Mouse (Mus musculus) bone marrow, adult 2 months (tissue): ENCODE measurements at regions not wholly inside any gene's neighbourhood (a gene's known extent, or its start where the extent isn't known, plus 50 kb on each side); places are given as distances from the start of the nearest gene placed in this dataset.

Source experiments
- CTCF ChIP-seq: fragments of 200-500 bp; IDR thresholded peaks from 2 replicates; pipeline ENCODE4 v1.5.1; 2011; ENCODE audit warnings: low read length, control low read depth; ENCODE audit not compliant: control insufficient read depth, insufficient read depth
- POLR2A ChIP-seq: fragments of 200-500 bp; IDR thresholded peaks from 2 replicates; pipeline ENCODE4 v1.6.1; 2011; ENCODE audit warnings: low read depth, mild to moderate bottlenecking, control low read depth, low read length, borderline replicate concordance; ENCODE audit not compliant: control insufficient read depth

DNA sequence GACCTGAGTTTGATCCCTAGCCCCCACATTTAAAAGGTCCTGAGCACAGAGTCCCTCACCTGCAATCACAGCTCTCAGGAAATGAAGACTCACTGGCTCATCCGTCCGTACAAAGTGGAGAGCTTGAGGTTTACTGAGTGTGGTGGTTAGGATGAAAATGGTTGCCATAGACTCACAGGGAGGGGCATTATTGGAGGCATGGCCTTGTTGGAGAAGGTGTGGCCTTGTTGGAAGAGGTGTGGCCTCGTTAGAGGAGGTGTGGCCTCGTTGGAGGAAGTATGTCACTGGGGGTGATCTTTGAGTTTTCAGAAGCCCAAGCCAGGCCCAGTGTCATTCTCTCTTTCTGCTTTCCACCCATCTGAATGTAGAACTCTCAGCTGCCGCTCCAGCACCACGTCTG lies 122.9 kb downstream of the Gm10260 start:
- no peak for TF ChIP-seq CTCF
- no peak for TF ChIP-seq POLR2A
